Mouse (Mus musculus): ENCODE data around the gene Nup214. TPM values are rescaled to one million over a fixed set of nuclear protein-coding genes. Genes with fewer than 3 reads are reported as not detected.

The Nup214 gene
- total RNA-seq, 2 experiments from 2014 or later = 42.0 to 43.5 TPM

- DNase-seq (ENCODE audit: extremely low spot score in 1 of 2, low spot score in 2 of 2) = no peak
- intact Hi-C loops (cut with DNase I) = no loop called here
These were observed 86.1 kb downstream of the Nup214 start for GRCm38 (mm10) chr2:32060228-32060805.

GRCm38 (mm10) chr2:32061189-32061588 lies 87.0 kb downstream of the Nup214 start:
- DNase-seq (ENCODE audit: extremely low spot score in 1 of 2, low spot score in 2 of 2) = no peak
- intact Hi-C loops (cut with DNase I) = no loop called here

GRCm38 (mm10) chr2:32061722-32062505 lies 87.7 kb downstream of the Nup214 start:
- intact Hi-C loops (cut with DNase I) = no loop called here
- no peak for DNase-seq (ENCODE audit: extremely low spot score in 1 of 2, low spot score in 2 of 2)

GRCm38 (mm10) chr2:32062626-32063410 lies 88.6 kb downstream of the Nup214 start:
- no peak for DNase-seq (ENCODE audit: extremely low spot score in 1 of 2, low spot score in 2 of 2)
- intact Hi-C loops (cut with DNase I) = no loop called here

GRCm38 (mm10) chr2:32063451-32064151 lies 89.4 kb downstream of the Nup214 start:
- intact Hi-C loops (cut with DNase I) = no loop called here
- no peak for DNase-seq (ENCODE audit: extremely low spot score in 1 of 2, low spot score in 2 of 2)

- intact Hi-C loops (cut with DNase I) = no loop called here
- no peak for DNase-seq (ENCODE audit: extremely low spot score in 1 of 2, low spot score in 2 of 2)
These were observed 90.7 kb downstream of the Nup214 start for GRCm38 (mm10) chr2:32064913-32065312.

GRCm38 (mm10) chr2:32065371-32065791 lies 91.1 kb downstream of the Nup214 start:
- intact Hi-C loops (cut with DNase I) = no loop called here

GRCm38 (mm10) chr2:32066005-32066404 lies 91.8 kb downstream of the Nup214 start:
- DNase-seq (ENCODE audit: extremely low spot score in 1 of 2, low spot score in 2 of 2) = no peak
- intact Hi-C loops (cut with DNase I) = no loop called here

More at GRCm38 (mm10) chr2:32065371-32065791, 91.1 kb downstream of the Nup214 start:
- DNase-seq (ENCODE audit: extremely low spot score in 1 of 2, low spot score in 2 of 2) = no peak

GRCm38 (mm10) chr2:32068811-32069607 lies 94.8 kb downstream of the Nup214 start:
- DNase-seq (ENCODE audit: extremely low spot score in 1 of 2, low spot score in 2 of 2) = no peak
- intact Hi-C loops (cut with DNase I) = no loop called here

GRCm38 (mm10) chr2:32070747-32071146 lies 96.5 kb downstream of the Nup214 start:
- DNase-seq (ENCODE audit: extremely low spot score in 1 of 2, low spot score in 2 of 2) = no peak
- intact Hi-C loops (cut with DNase I) = no loop called here

- intact Hi-C loops (cut with DNase I) = no loop called here
- DNase-seq (ENCODE audit: extremely low spot score in 1 of 2, low spot score in 2 of 2) = no peak
These were observed 100.2 kb downstream of the Nup214 start for GRCm38 (mm10) chr2:32074404-32074803.

GRCm38 (mm10) chr2:32075368-32075767 lies 101.1 kb downstream of the Nup214 start:
- intact Hi-C loops (cut with DNase I) = no loop called here
- no peak for DNase-seq (ENCODE audit: extremely low spot score in 1 of 2, low spot score in 2 of 2)

GRCm38 (mm10) chr2:32077744-32078143 lies 103.5 kb downstream of the Nup214 start:
- no peak for DNase-seq (ENCODE audit: extremely low spot score in 1 of 2, low spot score in 2 of 2)
- intact Hi-C loops (cut with DNase I) = no loop called here

GRCm38 (mm10) chr2:32078522-32078921 lies 104.3 kb downstream of the Nup214 start:
- intact Hi-C loops (cut with DNase I) = no loop called here
- DNase-seq (ENCODE audit: extremely low spot score in 1 of 2, low spot score in 2 of 2) = peak in 1 of 2 experiments; percentile 82

- intact Hi-C loops (cut with DNase I) = no loop called here
- DNase-seq (ENCODE audit: extremely low spot score in 1 of 2, low spot score in 2 of 2) = peak in 1 of 2 experiments; percentile 46
These were observed 105.0 kb downstream of the Nup214 start for GRCm38 (mm10) chr2:32079191-32079725.

- intact Hi-C loops (cut with DNase I) = no loop called here
- DNase-seq (ENCODE audit: extremely low spot score in 1 of 2, low spot score in 2 of 2) = no peak
These were observed 106.4 kb downstream of the Nup214 start for GRCm38 (mm10) chr2:32080681-32081080.

- intact Hi-C loops (cut with DNase I) = no loop called here
- DNase-seq (ENCODE audit: extremely low spot score in 1 of 2, low spot score in 2 of 2) = no peak
These were observed 107.2 kb downstream of the Nup214 start for GRCm38 (mm10) chr2:32081296-32081929.

GRCm38 (mm10) chr2:32082229-32082628 lies 108.0 kb downstream of the Nup214 start:
- DNase-seq (ENCODE audit: extremely low spot score in 1 of 2, low spot score in 2 of 2) = no peak
- intact Hi-C loops (cut with DNase I) = no loop called here
